Mouse (Mus musculus): ENCODE measurements around the gene Bcl11a. TPM values are rescaled to one million over a fixed set of nuclear protein-coding genes. Genes with fewer than 3 reads are reported as not detected.

The Bcl11a gene
- total RNA-seq, 1 experiment from 2014 or later = 102 TPM

DNA sequence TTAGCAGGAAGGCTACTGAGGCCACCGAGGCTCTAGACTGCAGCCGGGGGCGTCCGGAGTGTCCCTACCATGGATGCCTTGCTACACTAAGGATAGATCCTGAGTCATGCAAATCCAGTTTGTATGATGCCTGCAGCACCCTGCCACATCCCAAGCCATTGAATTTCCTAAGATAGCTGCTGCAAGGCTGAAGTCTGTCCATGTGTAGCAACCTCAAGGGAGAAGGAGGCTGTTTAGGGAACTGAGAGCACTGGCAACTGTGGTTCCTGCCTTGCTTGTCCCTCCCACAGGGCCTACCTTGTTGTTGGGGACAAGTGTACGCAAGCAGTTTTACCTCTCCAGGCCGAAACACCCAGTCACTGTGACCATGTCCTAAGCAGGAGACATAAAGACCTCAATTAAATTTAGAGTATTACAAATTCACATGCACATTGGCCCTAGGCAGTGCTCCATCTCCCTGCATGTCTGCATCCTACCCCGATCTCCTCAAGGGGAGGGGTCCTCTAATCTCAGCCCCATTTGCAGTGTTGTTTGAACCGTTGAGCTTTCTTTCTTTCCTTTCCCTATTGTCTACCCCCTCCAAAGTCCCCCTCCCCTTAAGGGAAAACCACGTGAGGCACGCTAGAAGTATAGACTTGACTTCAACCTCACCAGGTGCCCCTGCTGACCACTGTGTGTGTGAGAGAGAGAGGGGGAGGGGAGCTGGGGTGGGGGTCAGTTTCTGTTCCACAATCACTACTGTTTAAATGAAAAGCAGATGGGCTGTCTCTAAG lies 63.8 kb downstream of the Bcl11a start:
- ATAC-seq (ENCODE audit: extremely low read depth, insufficient number of reproducible peaks, low FRiP score, poor library complexity, severe bottlenecking) = peak; percentile 75

DNA sequence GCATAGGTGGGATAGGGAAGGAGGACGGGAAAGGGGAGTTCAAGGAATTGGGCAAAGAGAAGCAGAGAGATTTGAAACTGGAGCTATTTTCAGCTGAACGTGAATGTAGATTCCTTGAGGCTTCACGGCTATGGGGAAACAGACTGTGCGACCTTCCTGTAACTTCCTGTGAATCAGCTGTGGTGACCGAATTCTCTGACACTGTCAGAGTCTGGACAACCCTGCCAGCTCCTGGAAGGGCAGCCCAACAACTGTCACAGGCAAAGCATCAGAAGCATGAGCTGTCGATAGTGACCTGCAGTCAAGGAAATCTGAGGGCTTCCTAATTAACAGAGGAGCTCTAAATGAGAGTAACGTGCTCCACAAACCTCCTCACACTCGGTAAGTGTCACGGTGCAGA lies 64.5 kb downstream of the Bcl11a start:
- ATAC-seq (ENCODE audit: extremely low read depth, insufficient number of reproducible peaks, low FRiP score, poor library complexity, severe bottlenecking) = no peak

DNA sequence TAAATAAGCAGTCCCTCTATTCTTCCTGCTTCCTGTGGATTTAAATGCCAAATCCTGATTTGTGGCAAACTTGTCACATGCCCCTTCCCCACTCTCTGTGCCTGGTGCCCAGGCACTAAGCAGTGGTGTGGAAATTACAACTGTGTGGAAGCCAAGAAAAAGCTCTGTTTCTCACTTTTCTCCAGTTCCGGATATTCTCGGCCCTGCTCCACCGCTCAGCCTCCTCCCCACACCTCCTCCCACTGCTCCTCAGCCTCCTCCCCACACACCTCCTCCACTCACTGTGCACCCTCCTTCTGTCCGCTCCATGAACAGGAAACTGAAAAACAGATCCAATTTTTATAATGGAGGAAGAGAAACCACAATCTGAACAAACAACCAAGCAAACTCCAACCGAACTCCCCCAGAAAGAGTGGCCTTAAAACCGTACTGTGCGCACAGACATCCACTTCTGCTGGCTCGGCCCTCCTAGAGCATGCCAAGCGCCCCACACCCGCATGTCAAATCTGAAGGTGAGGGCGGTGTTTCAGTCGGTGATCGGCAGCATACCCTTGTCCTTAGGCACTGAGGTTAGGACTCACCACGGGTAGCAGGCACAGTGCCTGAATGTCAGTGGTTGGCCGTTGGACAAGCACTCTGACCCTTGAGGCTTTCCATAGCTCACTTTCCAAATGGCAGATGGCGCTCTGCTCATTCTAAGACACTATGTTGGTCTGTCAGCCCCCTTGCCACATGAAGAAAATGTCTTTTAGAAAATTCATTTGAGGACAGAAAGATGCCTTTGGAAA lies 66.5 kb downstream of the Bcl11a start:
- ATAC-seq (ENCODE audit: extremely low read depth, insufficient number of reproducible peaks, low FRiP score, poor library complexity, severe bottlenecking) = no peak

DNA sequence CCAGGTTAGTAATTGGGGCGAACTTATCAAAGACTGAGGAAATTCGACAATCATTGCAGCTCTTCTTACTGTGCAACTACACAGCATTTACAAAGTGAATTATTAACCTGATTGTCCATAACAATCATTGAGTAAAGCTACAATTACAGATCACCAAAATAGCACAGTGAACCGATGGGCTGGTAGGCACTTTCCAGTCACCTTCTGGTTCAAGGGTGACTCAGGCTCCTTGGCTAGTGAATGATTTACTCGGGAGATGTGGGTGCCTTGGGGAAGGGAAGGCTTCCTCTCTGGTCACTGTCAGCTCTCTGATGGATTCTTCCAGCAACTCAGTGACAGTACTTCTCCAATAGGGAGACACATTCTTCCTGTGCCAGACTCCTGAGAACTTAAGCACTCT lies 68.2 kb downstream of the Bcl11a start:
- ATAC-seq (ENCODE audit: extremely low read depth, insufficient number of reproducible peaks, low FRiP score, poor library complexity, severe bottlenecking) = no peak

DNA sequence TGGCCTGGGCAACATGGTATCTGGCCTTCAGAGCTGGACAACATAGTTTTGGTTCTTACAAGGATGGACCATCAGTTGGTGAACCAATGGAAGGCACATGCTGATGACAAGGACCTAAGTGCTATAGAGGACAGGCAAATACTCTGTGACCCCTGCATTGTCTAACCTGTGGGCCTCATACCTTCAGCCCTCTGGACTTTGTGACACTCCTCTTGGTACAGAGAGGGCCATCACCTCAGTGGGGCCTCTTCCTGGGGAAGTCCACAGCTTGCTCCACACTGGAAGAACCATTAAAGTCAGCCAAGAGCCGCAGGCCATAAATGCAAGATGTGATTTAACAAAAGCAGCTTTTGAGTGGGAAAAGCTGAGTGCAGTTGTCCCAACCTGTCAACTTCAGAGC lies 68.6 kb downstream of the Bcl11a start:
- no peak for ATAC-seq (ENCODE audit: extremely low read depth, insufficient number of reproducible peaks, low FRiP score, poor library complexity, severe bottlenecking)

DNA sequence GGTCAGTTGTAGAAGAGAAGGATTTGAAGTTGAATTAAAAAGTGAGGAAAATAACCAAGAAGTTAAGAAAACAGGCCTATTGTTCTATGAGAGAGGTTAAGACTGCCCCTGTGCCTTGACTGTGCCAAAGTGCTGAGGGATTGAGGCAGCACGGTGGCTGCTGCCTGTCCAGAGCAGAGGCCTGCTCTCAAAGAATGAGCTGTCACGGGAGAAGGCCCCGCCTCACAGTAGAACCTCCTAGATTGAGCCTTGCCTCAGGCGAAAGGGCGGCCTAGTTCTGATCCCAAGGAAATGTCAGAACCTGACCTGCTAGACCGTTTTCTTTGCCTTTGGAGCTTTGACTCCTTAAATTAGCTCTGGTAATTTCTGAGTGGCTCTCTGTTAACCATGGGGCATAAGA lies 69.8 kb downstream of the Bcl11a start:
- ATAC-seq (ENCODE audit: extremely low read depth, insufficient number of reproducible peaks, low FRiP score, poor library complexity, severe bottlenecking) = no peak

DNA sequence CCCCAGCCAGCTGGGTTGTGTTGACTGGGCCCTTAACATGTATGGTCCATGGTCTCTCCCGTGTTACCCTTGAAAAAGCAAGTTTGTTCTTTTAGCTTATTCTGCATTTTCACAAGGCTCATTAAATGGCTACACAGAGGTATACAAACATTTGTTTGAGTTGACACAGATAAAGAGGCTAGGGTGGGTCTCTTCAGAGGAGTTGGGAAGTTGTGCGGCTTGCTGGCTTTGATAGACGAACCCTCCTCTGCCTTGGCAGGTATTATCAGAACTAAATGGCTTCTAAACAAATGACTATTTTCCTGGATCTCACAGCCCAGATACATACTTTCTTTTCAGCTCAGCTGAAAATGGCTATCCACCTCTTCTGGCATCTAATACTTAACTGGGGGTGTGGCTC lies 70.7 kb downstream of the Bcl11a start:
- no peak for ATAC-seq (ENCODE audit: extremely low read depth, insufficient number of reproducible peaks, low FRiP score, poor library complexity, severe bottlenecking)

DNA sequence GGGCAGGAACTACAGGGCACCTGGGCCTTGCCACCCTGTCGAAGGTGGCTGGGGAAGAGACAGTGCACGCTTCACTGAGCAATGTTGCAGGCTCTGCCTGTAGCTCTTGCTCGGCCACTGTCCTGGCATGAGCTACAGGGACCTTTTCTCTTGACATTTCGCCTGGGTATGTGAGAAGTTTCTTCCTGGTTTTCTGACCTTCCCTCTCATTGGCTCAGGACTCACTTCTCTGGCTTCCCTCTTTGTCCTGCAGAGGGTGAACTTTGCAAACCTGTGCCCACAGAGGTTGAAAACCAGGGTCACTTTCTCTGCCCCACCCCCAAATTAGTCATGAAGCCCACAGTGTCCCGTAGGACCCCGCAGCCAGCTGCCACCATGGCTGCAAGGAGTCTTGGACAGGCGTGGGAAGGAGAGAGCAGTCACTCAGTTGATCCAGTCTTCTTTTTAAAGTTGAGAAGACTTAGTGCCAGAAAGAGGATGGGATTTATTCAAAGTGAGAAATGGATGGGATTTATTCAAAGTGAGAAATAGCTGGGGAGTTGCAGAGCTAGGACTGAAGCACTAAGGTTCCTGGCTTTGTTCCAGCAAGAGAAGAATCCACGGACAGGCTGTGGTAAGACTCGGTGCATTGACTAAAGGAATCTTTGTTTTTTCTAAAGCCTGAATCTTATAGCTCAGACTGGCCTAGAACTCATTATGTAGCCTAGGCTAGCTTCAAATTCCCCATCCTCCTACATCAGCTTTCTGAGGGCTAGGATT lies 71.8 kb downstream of the Bcl11a start:
- ATAC-seq (ENCODE audit: extremely low read depth, insufficient number of reproducible peaks, low FRiP score, poor library complexity, severe bottlenecking) = no peak

DNA sequence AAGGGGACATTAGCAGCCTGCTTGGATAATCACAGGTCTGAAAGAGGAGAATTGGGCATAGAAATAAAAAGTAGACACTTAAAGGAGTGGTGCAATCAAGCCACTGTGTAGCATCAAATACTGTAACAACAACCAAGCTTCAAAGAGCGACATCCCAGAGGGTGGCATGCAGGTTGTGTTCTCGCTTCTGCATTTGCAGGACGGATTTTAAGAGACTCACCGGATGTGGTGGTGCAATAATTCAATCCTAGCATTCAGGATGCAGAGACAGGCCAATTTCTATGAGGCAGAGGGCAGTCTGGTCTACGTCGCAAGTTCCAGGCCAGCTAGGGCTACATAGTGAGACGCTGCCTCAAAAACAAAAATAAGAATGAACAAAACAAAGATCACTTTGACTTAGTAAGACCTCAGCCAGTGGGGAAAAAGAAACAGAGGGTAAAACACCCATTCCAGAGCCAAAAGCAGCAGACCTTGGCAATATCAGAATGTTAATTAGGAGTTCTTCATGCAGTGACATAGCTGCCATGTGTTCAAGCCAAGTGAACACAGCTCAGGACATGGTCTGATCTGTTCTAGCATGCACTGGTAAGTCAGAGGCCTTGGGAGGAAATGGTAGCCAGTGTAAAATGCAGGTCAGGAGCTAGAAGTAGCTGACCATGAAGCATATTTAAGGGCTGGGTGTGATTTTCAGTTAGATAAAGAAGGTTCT lies 74.4 kb downstream of the Bcl11a start:
- 0 out of 2 replicates have a peak, but pooled peaks have one; percentile 2 for ATAC-seq (ENCODE audit: extremely low read depth, insufficient number of reproducible peaks, low FRiP score, poor library complexity, severe bottlenecking)

DNA sequence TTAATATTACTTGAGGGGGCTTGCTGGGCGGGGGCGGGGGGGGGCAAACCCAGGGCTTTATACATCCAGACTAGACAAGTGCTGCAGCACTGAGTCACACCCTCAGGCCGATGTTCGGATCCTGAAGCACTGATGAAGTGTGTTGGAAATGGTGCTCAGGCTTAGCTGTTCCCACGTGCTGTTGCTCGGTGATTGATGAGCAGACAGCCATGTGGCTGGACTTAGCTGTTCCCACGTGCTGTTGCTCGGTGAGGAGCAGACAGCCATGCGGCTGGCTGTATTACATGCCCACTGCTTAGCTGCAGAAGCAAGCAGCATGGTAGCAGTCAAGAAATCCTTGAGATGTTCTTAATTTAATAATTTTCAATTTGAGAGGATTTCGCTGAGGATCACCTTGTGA lies 75.2 kb downstream of the Bcl11a start:
- ATAC-seq (ENCODE audit: extremely low read depth, insufficient number of reproducible peaks, low FRiP score, poor library complexity, severe bottlenecking) = no peak

DNA sequence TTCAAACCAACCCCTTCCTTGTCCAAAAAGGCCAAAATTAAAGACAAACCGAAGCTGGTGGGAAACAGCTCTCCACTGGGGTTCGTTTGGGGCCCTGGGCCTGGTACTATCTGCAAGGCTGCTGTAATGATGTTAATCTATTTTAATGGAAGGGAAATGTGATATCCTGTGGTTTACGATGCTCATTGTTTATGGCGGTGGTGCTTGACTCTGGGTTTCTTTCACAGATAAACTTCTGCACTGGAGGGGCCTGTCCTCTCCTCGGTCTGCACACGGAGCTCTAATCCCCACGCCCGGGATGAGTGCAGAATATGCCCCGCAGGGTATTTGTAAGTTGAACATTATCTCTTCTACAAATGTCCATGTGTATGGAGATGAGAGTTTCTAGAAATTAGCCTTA lies 80.2 kb downstream of the Bcl11a start:
- ATAC-seq (ENCODE audit: extremely low read depth, insufficient number of reproducible peaks, low FRiP score, poor library complexity, severe bottlenecking) = no peak

DNA sequence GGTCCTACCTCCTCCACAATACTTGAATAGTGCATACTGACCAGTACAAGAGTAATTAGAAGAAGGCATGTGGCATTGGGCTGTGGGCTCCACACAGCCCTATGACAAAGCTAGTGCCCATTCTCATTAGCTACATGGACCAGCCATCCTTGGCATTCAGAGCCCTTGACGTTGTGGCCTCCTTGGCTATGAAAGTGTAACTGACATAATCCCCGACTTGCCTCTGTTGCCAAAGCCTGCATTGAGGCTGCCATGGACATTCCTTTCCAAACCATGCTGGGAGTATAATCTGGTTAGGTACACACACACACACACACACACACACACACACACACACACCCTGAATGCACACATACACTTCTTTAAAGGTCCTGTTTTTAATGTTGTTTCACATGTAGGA lies 81.8 kb downstream of the Bcl11a start:
- ATAC-seq (ENCODE audit: extremely low read depth, insufficient number of reproducible peaks, low FRiP score, poor library complexity, severe bottlenecking) = no peak

DNA sequence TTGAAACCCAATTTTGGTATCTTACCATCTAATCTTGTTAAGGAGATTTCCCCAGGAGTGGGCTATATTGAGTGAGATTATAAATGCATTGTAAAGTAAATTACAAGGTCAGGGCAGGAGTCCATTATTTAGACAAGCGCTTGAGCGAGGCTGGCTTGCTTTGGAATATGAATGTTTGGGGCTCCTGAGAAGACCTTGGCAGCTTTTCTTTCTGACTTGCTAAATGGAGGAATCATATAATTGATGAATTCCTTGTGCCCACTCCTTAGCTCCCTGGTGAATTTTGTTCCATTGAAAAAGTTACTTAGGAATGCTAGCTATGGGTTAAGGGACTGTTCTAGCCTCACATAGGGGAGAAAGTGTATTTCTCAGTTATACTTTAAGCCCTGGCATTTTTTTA lies 83.6 kb downstream of the Bcl11a start:
- no peak for ATAC-seq (ENCODE audit: extremely low read depth, insufficient number of reproducible peaks, low FRiP score, poor library complexity, severe bottlenecking)

DNA sequence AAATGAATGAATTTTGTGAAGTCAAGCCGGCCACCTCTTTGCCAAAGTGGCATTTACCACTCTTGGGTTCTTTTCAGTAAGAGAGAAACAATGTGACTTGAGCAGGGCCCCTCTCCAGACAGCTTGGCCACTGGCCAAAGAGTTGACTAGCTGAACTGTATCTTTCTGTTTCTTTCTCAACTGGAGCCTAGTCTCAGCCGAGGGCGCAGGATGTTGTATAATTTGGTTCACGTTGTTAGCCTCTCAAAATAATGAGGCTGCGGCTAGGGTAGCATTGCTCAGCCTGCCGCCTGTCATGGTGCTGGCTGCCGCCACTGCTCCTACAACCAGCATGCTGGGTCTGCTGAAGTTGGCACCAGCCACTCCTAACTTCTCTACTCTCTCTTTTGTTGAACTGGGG lies 84.2 kb downstream of the Bcl11a start:
- no peak for ATAC-seq (ENCODE audit: extremely low read depth, insufficient number of reproducible peaks, low FRiP score, poor library complexity, severe bottlenecking)

DNA sequence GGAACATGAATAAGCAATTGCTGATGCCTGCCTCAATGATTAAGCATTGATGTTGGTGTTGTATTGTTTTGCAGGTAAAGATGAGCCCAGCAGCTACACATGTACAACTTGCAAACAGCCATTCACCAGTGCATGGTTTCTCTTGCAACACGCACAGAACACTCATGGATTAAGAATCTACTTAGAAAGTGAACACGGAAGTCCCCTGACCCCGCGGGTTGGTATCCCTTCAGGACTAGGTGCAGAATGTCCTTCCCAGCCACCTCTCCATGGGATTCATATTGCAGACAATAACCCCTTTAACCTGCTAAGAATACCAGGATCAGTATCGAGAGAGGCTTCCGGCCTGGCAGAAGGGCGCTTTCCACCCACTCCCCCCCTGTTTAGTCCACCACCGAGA lies 85.2 kb downstream of the Bcl11a start:
- ATAC-seq (ENCODE audit: extremely low read depth, insufficient number of reproducible peaks, low FRiP score, poor library complexity, severe bottlenecking) = no peak

DNA sequence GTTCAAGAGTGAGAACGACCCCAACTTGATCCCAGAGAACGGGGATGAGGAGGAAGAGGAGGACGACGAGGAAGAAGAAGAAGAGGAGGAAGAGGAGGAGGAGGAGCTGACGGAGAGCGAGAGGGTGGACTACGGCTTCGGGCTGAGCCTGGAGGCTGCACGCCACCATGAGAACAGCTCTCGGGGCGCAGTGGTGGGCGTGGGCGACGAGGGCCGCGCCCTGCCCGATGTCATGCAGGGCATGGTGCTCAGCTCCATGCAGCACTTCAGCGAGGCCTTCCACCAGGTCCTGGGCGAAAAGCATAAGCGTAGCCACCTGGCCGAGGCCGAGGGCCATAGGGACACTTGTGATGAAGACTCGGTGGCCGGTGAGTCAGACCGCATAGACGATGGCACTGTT lies 86.2 kb downstream of the Bcl11a start:
- no peak for ATAC-seq (ENCODE audit: extremely low read depth, insufficient number of reproducible peaks, low FRiP score, poor library complexity, severe bottlenecking)

DNA sequence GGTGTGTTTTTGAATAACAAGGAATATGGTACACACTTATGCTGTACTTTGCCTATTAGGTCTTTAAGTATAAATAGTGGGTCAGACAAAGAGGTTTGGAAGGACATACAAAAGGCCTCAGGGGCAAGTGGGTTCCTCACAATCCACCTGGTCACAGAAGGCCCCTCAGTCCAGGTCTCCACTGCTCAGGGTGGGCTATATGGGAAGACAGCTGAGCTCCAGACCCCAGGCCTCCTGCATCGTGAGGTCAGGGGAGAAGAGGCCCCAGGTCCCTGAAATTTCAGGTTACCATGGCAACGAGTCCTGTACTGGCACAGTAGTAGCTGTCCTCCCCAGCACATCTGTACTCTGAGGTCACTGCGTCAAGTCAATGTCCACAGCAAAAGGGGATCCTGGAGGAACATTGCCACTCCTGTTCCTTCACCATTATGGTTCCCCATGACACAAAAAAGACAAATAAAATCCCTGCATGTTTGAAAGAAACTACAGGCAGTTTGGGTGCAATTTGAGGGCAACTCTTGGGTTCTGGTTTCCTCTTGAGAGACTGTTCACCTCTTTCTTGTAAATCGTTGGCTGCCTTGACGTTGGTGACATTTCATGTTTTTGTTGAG lies 93.9 kb downstream of the Bcl11a start:
- no peak for ATAC-seq (ENCODE audit: extremely low read depth, insufficient number of reproducible peaks, low FRiP score, poor library complexity, severe bottlenecking)

DNA sequence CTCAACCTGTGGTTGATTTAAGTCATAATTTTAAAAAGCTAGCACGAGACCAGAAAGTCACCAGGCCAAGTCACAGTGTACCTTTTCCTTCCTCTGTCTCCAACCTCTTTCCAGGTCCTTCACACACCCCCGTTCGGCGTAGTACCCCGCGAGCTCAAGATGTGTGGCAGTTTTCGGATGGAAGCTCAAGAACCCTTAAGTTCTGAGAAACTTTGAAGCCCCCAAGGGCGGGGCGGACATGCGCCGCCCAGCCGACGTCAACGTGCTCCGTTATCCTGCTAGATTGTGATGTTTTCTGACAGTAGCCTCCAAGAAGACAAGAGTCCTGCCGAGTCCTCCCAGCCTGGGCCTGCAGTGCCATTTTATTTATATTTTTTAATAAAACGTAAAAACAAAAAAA lies 94.7 kb downstream of the Bcl11a start:
- ATAC-seq (ENCODE audit: extremely low read depth, insufficient number of reproducible peaks, low FRiP score, poor library complexity, severe bottlenecking) = no peak

All from neutrophil, adult 5-6 weeks (primary cell).